Mouse (Mus musculus) lung, embryonic 14.5 days (tissue): ENCODE results near the gene Lingo1. TPM values are rescaled to one million over a fixed set of nuclear protein-coding genes. Genes with fewer than 3 reads are reported as not detected.

Source experiments
- ATAC-seq: fragments of 200-750 bp; cut with Nextera tagmentation; 2 replicates; pipeline ENCODE4 v1.8.0; 2017; ENCODE audit warnings: mild to moderate bottlenecking, moderate TSS enrichment, moderate library complexity; ENCODE audit not compliant: insufficient read depth
- DNase-seq: peaks from one replicate; pipeline ENCODE4 v3.0.0-alpha.2; 2015
- H3K27ac ChIP-seq: fragments of 300-500 bp; sonication (generic); 2 replicates; pipeline ENCODE4 v1.5.1; 2014; ENCODE audit warnings: low read depth, mild to moderate bottlenecking, moderate library complexity
- H3K27me3 ChIP-seq: fragments of 300-500 bp; sonication (generic); 2 replicates; pipeline ENCODE4 v1.6.1; 2014; ENCODE audit warnings: low read length, control low read depth; ENCODE audit not compliant: insufficient read depth
- H3K36me3 ChIP-seq: fragments of 300-500 bp; sonication (generic); 2 replicates; pipeline ENCODE4 v1.6.1; 2014; ENCODE audit warnings: control low read depth; ENCODE audit not compliant: insufficient read depth
- H3K4me1 ChIP-seq: fragments of 300-500 bp; sonication (generic); 2 replicates; pipeline ENCODE4 v1.6.1; 2014; ENCODE audit warnings: antibody characterized with exemption, control low read depth; ENCODE audit not compliant: insufficient read depth
- H3K4me2 ChIP-seq: fragments of 300-500 bp; sonication (generic); 2 replicates; pipeline ENCODE4 v1.6.1; 2014; ENCODE audit warnings: mild to moderate bottlenecking
- H3K4me3 ChIP-seq: fragments of 300-500 bp; sonication (generic); 2 replicates; pipeline ENCODE4 v1.5.1; 2014; ENCODE audit warnings: low read depth, low read length
- H3K9ac ChIP-seq: fragments of 300-500 bp; sonication (generic); 2 replicates; pipeline ENCODE4 v1.6.1; 2014
- H3K9me3 ChIP-seq: fragments of 300-500 bp; sonication (generic); 2 replicates; pipeline ENCODE4 v1.6.1; 2016; ENCODE audit warnings: low read depth, low read length, control low read depth
- CTCF ChIP-seq: IDR thresholded peaks from 2 replicates; pipeline ENCODE4 v1.5.1; 2016; ENCODE audit warnings: antibody characterized with exemption, low read depth
- WGBS: fragments of 180-500 bp; shearing (Covaris S2); extraction: QIAGEN DNeasy Blood & Tissue Kit; methylation state at CpG from one replicate; pipeline ENCODE4 v1.1.7; 2014; 5-methylcytosine and 5-hydroxymethylcytosine counted together
- polyA plus RNA-seq: library from polyadenylated mRNA; unstranded; fragments of >200 nt; fragmentation: Nextera tagmentation; extraction: Ambion mirVana; gene quantifications from 2 replicates; pipeline ENCODE4 v1.2.1, GENCODE M21; 2014

The Lingo1 gene
- 4.7 and 4.8 TPM in 2 replicates for polyA plus RNA-seq

DNA sequence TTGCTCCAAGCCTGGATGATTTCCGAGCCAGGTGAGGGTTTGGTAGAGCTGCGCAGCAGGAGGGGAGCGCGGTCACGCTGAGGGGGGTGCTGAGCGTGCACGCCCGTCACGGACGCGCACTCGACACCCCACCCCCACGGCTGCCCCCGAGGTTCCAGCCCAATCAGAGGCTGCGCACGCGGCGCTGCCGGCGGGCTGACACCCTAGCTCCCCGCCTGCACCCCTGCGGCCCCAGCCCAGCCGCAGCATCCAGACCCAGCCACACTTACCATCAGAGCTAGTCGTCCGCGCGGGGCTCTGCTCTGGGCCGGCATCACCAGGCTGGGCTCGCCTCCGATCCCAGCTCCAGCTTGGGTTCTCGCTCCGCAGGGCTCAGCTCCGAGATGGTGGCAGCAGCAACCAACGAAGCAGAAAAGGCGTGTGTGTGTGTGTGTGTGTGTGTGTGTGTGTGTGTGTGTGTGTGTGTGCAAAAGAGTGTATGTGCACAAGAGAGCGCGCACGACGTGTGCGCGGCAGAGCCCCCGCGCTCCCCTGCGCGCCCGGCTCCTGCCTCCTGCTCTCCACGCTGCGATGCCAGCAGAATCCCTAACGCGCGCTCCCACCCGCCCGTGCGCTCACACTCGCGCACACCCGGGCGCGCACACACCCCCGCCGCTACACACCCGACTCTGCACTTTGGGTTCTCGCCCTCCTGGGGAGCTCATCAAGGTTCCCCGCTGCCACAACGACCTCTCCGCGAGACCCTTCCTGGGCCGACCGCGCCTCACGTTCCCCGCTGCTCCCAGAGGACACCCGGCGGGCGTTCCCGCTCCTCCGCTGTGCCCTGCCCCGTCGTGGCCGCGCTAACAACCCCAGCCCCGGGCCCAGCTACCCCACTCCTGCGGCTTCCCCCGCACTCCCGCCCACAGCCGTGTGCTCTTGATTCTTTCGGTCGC, at the start of gene Lingo1:
TSS of gene Lingo1 (minus strand) at position 748 of the 935 bp plus-strand sequence.
- ATAC-seq (peak; percentile 59; the same call in 1 of the 2 replicates), DNase-seq (peak; percentile 51)
- H3K9ac ChIP-seq = no peak within 1 kb of the TSS; the same call in 1 of the 2 replicates
- H3K27ac ChIP-seq = no peak within 1 kb of the TSS
- peaks cover 57% of the 10 kb centered on the region for H3K27me3 ChIP-seq
- under 1% methylated on average over 77 of the region's 88 CpGs for WGBS
- H3K4me3 ChIP-seq = peak within 1 kb of the TSS; percentile 45
- TF ChIP-seq CTCF = no peak
- H3K4me2 ChIP-seq = peak within 1 kb of the TSS; percentile 88
- H3K36me3 ChIP-seq = no peaks in the 10 kb centered on the region
- H3K9me3 ChIP-seq = no peaks in the 10 kb centered on the region
- no peaks in the 10 kb centered on the region for H3K4me1 ChIP-seq

- DNase-seq (peak; percentile 33), ATAC-seq (no peak)
- H3K9ac ChIP-seq = no peak overlapping the region
- no peaks in the 10 kb centered on the region for H3K9me3 ChIP-seq
- 47% methylated on average over 8 of the region's 8 CpGs for WGBS
- TF ChIP-seq CTCF = no peak
- no peaks in the 10 kb centered on the region for H3K27me3 ChIP-seq
- H3K4me2 ChIP-seq = no peak overlapping the region
- H3K27ac ChIP-seq = no peak overlapping the region
- H3K4me1 ChIP-seq = no peaks in the 10 kb centered on the region
- no peaks in the 10 kb centered on the region for H3K36me3 ChIP-seq
- no peak overlapping the region for H3K4me3 ChIP-seq
Observed at GRCm38 (mm10) chr9:56844644-56845043, 48.4 kb upstream of the Lingo1 start.

- peak; percentile 86 for DNase-seq
- Histone ChIP-seq H3K4me3 (no peak overlapping the region), H3K27me3 (no peaks in the 10 kb centered on the region), H3K4me2 (no peak overlapping the region), H3K9ac (no peak overlapping the region), H3K9me3 (no peaks in the 10 kb centered on the region), H3K36me3 (no peaks in the 10 kb centered on the region), H3K27ac (no peak overlapping the region), H3K4me1 (no peaks in the 10 kb centered on the region)
- peak; percentile 95 for TF ChIP-seq CTCF
- 32% methylated on average over 7 of the region's 7 CpGs for WGBS
- 0 out of 2 replicates have a peak, but pooled peaks have one; percentile 42 for ATAC-seq
Observed at GRCm38 (mm10) chr9:56843679-56844188, 47.5 kb upstream of the Lingo1 start.

- H3K4me1 ChIP-seq = no peaks in the 10 kb centered on the region
- 27% methylated on average over 3 of the region's 3 CpGs for WGBS
- H3K36me3 ChIP-seq = no peaks in the 10 kb centered on the region
- no peak for TF ChIP-seq CTCF
- no peaks in the 10 kb centered on the region for H3K9me3 ChIP-seq
- no peak overlapping the region for H3K4me3 ChIP-seq
- DNase-seq (peak; percentile 8), ATAC-seq (no peak)
- no peak overlapping the region for H3K4me2 ChIP-seq
- H3K27me3 ChIP-seq = no peaks in the 10 kb centered on the region
- no peak overlapping the region for H3K27ac ChIP-seq
- H3K9ac ChIP-seq = no peak overlapping the region
Observed at GRCm38 (mm10) chr9:56842303-56842719, 46.0 kb upstream of the Lingo1 start.

GRCm38 (mm10) chr9:56841864-56842263, 45.6 kb upstream of the Lingo1 start:
- TF ChIP-seq CTCF = no peak
- no peaks in the 10 kb centered on the region for H3K36me3 ChIP-seq
- H3K27me3 ChIP-seq = no peaks in the 10 kb centered on the region
- no peak overlapping the region for H3K9ac ChIP-seq
- no peaks in the 10 kb centered on the region for H3K9me3 ChIP-seq
- H3K27ac ChIP-seq = no peak overlapping the region
- H3K4me3 ChIP-seq = no peak overlapping the region
- no peaks in the 10 kb centered on the region for H3K4me1 ChIP-seq
- DNase-seq (no peak), ATAC-seq (no peak)
- no peak overlapping the region for H3K4me2 ChIP-seq

DNA sequence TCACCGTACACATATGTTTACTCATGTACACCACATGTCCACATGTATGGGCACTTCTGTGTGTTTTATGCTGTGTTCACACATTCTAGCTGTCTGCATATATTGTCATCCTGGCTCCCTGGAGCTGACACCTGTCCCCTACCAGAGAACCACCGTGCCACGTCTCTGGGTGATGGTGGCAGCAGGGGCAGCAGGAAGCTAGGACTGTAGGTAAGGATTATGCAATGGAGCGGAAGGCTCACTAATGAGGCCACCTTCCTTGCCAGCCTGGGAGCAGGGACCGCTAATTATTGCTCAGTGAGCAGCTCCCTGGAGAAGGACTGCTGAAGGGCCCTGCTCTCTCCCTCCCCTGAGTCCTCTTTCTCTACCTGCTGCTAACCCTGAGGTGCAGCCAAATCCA, 44.5 kb upstream of the Lingo1 start:
- WGBS = 75% methylated on average over 5 of the region's 5 CpGs
- Histone ChIP-seq H3K27me3 (no peaks in the 10 kb centered on the region), H3K4me1 (no peaks in the 10 kb centered on the region), H3K4me2 (no peak overlapping the region), H3K9me3 (no peaks in the 10 kb centered on the region), H3K27ac (no peak overlapping the region), H3K4me3 (no peak overlapping the region), H3K36me3 (no peaks in the 10 kb centered on the region), H3K9ac (no peak overlapping the region)
- ATAC-seq = no peak
- TF ChIP-seq CTCF = no peak
- DNase-seq = no peak

DNA sequence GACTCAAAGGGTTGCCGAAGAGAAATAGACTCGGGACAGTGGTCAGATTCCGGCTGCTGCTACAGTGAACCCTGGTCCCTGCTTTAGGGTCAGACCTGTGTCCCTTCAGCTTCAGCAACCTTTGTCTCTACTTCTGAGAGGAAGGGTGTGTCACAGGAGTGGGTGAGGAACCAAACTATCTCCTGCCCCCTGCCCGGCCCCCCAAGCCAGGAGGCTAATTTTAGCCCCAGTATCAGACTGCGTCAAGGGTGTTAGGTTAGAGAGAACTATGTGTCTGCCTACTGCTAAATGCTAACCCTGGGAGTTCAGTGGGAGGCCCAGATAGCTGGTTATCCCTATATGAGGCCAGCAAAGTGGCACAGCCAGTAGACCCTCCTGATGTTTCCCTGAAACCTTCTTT, 38.9 kb upstream of the Lingo1 start:
- no peak for DNase-seq
- H3K27ac ChIP-seq = no peak overlapping the region
- ATAC-seq = no peak
- H3K9ac ChIP-seq = no peak overlapping the region
- no peak for TF ChIP-seq CTCF
- H3K4me2 ChIP-seq = no peak overlapping the region
- H3K36me3 ChIP-seq = no peaks in the 10 kb centered on the region
- no peak overlapping the region for H3K4me3 ChIP-seq
- H3K27me3 ChIP-seq = no peaks in the 10 kb centered on the region
- no peaks in the 10 kb centered on the region for H3K4me1 ChIP-seq
- no peaks in the 10 kb centered on the region for H3K9me3 ChIP-seq
- 60% methylated on average over 5 of the region's 5 CpGs for WGBS
